Mouse (Mus musculus) cerebellum, adult 9-10 months (tissue): ENCODE results near the gene Mmp14.

ENCODE experiments used
- DNase-seq: peaks from one replicate; pipeline ENCODE4 v3.0.0; 2022

Gene Mmp14

GRCm38 (mm10) chr14:54413877-54414700 lies 17.3 kb upstream of the Mmp14 start:
- DNase-seq, result no peak

DNA sequence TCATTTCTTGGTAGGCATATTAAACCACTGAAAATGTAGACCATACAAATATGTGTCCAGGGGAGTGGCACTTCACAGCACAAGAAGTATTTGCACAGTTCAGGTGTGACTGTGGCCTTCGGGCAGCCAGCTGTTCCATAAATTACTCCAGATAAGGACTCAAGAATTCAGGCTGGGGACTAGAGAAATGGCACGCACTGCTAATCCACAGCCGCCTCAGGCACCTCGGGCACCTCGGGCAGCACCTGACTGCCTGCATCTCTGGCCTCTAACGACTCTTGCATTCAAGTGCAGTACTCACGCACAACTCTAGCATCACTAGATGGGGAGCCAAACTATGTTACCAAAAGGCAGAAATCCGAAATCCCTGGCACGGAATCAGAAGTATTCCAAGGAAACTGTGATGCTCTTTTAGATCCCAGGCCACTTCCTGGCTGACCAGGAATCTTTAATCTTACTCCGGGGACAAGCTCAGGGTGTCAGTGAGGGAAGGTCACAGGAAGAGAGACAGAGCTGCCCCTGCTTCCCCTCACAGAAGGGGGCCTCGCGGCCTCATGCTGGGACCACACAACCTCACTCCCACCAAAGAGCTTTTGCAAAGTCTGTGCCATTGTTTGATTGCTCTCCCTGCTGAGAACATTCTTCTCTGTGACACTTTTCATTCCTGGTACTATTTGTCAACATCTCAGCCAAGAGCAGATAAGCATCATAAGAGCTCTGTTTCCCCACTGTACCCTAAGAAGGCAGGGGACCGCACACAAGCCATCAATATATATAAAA lies 16.0 kb upstream of the Mmp14 start:
- no peak for DNase-seq

- no peak for DNase-seq
Measured at GRCm38 (mm10) chr14:54416229-54416775, 15.1 kb upstream of the Mmp14 start.

DNA sequence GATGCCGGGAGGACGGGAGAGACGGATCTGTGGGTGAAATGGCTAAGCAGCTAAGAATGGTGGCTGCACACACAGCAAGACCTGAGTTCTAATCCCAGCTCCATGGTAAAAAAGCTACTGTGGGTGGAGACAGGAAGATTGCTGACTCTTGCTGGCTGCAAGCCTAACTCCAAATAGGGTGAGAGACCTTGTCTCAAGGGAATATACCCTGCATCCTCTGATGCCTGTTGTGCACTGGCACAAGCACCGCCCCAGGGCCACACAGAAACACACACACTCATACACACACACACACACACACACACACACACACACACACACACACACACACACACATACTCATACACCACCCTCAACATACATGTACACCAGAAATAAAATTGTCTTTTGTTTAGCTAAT lies 14.6 kb upstream of the Mmp14 start:
- DNase-seq, result no peak

DNA sequence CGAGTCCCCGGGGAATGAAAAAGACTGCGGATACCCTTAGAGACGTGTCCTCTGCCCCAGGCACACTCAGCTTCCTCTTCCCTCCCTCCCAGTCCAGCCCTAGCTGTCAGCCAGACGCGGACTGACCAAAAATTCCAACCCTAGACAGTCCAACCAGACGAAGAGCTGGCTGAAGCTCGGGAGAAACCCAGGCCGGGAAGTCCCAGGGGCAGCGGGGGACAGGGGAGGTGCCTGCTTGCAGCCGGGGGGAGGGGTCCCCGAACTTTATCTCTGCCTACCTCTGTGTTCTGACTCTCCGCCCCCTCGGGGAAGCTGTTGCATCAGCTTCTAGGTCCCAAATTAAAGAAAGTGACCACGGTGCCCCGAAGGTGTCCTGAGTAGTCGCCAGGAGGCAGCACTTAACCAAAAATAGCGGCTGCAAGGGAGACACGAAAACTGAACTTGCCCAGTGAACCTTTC lies 13.8 kb upstream of the Mmp14 start, which contains the start of gene Slc7a7:
Gene Slc7a7, minus strand, starts transcription at position 158 of the 459 bp plus-strand sequence.
- no peak for DNase-seq

- no peak for DNase-seq
Measured at GRCm38 (mm10) chr14:54421014-54421413, 10.4 kb upstream of the Mmp14 start.

DNA sequence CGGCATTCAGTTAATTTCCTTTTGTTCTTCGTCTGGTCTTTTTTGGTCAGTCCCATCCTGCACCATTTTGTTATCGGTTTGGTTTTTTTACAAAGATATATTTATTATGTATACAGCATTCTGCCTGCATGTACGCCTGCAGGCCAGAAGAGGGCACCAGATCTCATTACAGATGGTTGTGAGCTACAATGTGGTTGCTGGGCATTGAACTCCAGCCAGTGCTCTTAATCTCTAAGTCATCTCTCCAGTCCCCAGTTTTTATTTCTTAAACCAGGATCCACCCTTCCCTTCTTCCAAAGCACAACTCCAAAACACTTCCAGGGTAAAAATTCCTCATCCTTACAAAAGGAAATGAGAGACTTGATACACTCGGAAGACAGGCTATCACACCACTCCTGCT lies 8.0 kb upstream of the Mmp14 start:
- DNase-seq, result no peak

- DNase-seq, result no peak
Measured at GRCm38 (mm10) chr14:54424634-54425033, 6.8 kb upstream of the Mmp14 start.

DNA sequence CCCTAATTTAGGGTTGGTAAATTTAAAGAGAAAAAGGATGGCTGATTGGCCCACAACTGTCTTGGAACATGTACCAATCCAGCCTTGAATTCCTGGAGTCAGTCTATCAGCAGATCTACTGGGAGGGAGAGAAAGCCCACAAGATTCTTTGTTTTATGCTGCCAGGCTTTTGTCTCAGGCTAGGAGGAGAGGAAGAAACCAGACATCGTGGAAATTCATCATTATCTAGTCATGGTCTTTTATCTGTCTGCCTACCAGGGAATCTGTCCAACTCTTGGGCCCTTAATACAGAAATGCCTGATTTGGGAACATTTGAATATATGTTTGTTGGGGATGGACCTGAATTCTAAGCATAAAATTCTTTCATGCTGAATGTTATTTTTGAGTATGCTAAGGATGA lies 5.9 kb upstream of the Mmp14 start:
- no peak for DNase-seq

DNA sequence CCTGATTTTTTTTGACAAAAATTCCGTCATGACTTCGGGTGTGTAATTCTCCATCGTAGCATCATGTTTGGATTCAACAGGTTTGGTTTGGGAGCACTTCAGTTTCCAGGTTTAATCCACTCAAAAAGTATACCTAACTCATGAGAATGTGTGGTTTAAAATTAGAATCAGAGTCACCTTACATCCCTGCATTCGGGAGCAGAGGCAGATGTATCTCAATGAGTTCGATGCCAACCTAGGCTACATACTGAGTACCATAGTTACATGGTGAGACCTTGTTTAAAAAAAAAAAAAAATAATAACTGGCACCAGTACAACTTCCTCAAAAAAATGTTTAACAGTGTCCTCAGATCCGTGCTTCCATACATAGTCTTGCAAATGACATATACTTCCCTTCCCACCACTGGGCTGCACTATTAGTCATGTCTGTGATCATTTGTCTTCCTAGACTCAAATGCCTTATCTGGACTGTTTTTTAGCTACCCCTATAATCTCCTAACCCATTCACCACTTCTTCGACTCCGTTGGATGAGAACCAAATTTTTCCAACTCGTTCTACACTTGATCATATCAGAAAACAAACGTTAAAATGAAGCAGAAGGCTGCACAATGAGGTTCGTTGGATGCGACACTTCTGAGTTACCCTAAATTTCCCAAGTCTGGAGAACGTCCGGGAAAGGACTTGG lies 5.3 kb upstream of the Mmp14 start:
- DNase-seq, result no peak

- peak; percentile 88 for DNase-seq
Measured at GRCm38 (mm10) chr14:54426689-54427398, 4.6 kb upstream of the Mmp14 start, which contains the start of gene Mrpl52. Gene Mrpl52, plus strand, starts transcription at chr14:54426909.

DNA sequence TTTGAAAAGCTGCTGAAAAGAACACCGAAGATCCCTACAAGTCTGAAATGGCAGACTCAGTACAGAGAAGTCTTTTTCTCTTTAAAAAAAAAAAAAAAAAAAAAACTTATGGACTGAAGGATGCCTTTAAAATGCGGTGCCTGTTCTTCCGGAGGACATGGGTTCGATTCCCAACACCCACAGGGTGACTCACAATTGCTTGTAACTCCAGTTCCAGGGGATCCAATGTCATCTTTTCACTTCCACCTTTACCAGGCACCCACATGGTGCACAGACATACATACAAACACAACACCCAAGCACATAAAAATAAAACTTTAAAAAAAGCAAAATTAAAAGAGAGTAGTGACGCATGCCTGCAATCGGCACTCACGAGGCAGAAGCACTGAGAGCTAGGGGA lies 3.7 kb upstream of the Mmp14 start:
- no peak for DNase-seq

DNA sequence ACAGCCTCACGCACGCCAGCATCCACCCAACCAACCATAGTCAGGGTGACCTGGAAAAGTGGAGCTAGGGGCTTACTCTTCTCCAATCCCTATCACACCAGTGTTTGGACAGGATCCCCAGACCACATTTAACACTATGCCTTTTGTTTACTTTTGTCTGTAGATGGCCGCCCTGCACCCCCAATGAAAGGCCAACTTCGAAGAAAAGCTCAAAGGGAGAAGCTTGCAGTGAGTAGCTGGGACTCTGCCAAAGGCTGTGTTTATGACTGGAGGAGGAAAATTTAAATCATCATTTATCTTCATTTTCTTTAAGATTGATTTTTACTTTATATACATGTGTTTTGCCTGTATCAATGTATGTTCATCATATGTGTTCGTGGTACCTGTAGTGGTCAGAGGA lies 3.0 kb upstream of the Mmp14 start:
- no peak for DNase-seq

DNA sequence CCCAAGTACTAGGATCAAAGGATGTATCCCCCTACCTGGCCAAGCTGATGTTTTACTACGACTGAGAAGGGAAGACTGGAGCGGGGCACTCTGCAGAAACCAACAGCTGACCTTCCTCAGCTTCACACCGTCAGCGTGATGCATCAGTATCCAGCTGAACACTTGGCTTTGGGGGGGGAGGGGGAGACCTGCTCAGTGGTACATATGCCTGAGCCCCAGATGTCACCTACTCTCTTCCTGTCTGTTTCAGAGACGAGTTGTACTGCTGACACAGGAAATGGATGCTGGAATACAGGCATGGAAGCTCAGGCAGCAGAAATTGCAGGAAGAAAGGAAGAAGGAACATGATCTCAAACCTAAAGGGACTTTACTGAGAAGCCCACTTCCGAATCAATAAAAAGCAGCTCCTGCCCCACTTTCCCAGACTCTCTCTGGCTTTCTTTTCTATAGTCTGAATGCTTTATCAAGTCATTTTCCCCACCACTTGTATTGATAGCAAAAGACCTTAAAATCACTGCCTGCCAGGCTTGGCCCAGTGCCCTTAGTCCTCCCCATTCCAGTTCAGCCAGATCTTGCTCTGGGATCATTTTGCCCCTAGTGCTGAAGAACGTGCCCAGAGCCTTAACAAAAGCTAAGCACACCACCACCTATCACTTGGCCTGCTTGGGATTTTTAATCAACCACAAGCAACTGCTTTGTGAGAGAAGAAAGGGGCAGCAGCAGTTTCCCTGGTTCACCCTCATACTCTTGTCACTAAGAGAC lies 1.9 kb upstream of the Mmp14 start:
- no peak for DNase-seq

DNA sequence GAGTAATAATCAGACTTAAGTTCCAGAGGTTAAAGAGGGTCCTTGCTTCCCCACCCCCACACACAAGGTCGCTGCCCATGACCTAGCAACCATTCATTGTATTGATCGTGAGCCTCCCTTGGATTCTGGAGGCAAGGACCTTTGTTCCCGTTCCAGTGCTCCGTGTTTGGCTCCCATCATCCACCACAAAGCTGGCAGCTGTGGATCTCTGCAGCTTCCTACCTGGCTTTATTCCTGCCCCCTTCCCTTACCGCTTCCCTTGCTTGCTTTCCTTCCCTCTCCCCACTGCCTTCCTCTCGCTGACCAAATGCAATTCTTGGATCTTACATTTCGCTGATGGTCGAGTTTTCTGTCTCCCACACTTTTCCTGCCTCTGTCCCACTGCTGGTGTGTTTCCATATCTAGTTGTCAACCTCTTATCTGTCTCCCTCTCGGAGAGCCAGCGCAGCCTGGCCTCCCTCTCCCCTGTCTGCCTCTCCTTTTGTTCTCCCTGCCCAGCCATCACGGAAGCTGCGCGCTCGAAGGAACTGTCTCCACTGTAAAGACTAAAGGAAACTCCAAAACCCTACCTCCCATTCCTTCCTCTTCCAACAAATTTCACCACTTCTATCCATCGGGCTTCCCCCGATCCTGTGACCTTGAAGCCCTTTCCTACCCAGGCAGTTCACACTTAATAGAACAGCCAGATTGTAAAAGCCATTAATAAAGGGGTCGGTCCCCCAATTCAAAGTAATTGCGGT lies 836 bp upstream of the Mmp14 start:
- no peak for DNase-seq

- DNase-seq, result no peak
Measured at GRCm38 (mm10) chr14:54432078-54432836, 845 bp downstream of the Mmp14 start.

DNA sequence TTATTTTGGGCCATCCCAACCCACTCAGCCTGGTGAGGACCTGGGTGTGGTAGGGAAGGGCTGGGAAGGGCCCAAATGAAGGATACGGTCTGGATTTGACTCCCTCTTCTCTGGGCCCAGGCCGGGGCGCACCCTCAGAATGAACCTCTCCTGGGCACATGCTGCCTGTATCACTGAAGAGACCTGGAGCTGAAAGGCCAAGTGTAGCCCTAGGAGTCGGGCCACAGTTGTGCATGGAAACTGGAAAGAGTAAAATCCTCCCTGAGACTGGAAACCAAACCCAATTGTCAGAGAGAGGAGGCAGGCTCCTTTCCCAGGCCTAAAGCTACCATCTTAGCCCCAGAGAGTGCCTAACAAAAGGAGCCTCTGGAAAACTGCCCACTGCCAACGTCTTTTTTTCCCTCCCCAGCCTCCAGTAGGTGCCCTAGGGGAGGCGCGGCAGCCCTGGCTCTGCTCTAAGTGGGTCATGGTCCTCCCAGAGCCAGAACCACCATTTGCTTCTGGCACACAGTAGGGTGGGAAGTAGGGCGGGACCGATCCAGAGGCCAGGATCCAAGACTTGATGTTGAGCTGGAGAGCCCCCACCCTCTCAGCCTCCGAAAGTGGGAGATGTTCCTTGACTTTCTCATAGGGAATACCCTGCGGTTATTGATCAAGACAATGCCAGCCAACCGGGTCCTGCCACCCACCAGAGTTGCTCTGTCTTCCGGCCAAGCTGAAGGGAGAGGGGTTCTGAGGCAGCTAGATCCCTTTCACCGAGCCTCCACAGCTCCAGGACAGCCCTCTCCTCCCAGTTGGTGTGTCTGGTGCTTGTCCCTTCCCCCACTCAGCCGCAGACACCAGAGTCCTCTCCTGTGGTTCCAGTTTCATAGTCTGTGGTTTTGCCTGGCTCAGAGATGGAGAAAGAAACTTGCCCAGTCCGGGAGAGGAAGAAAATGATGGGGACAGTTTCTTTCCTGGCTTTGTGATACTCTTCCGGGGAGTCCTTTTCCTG lies 1.7 kb downstream of the Mmp14 start:
- no peak for DNase-seq

DNA sequence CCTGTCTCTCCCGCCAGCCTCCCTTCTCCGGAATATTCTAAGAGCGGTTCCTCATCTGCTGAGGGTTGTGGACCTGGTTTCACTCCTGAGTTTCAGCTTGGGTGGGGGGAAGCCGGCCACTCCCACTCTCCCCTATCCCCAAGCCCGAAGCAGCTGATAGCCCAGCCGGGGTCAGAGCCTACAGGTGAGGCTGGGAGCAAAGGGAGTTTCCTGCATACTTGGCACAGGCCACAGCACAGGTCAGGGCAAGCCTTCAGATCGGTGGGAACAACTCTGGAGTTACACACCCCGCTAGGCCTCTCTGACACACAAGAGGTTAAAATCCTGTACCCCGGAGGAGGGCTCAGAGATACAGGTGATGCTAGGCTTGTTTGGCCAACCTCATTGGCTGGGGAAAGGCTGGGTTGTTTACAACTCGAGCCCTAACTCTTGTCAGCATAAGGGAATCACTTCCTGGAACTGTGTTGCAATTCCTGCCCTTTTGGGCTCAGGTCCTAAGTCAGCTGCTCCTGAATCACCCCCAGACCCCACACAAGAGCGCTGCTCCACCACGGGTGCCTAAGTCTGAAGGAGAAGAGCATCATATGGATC lies 2.6 kb downstream of the Mmp14 start:
- no peak for DNase-seq
